ENCODE assay signal across 21 mouse cellular contexts in genomic region chr13:28541607-28542006, GRCm38 (mm10).
"Had no signal": no experiment of that assay in that cellular context is flagged by ENCODE, and none has a peak within 500 bp of the region (broad histone marks: within the 10 kb centered on the region; RNA-seq: fewer than 3 reads in every experiment).

No protein-coding gene starts in this region.

- H3K27ac ChIP-seq: liver, embryonic 15.5 days; lung, embryonic 15.5 days; macrophage; midbrain, embryonic 10.5 days; midbrain, embryonic 12.5 days; neural tube, embryonic 13.5 days; neural tube, embryonic 15.5 days had no signal

- H3K9me3 ChIP-seq: liver, embryonic 15.5 days; lung, embryonic 15.5 days; neural tube, embryonic 15.5 days had no signal

- DNase-seq: liver, postnatal 0 days; lung, adult 2 months; lung, postnatal 14 days; lung, postnatal 36 days; midbrain, embryonic 14.5 days; retina, postnatal 1 day; right cerebral cortex, adult 18-20 months; right cerebral cortex, postnatal 25 days; right cerebral cortex, postnatal 4 days; spleen, adult 18-20 months; thymus, adult 18-20 months had no signal

- H3K27me3 ChIP-seq: liver, embryonic 15.5 days; lung, embryonic 15.5 days; midbrain, embryonic 12.5 days; neural tube, embryonic 13.5 days; neural tube, embryonic 15.5 days had no signal

- H3K4me3 ChIP-seq: liver, embryonic 15.5 days; lung, embryonic 15.5 days; midbrain, embryonic 10.5 days; midbrain, embryonic 12.5 days; myocyte; neural tube, embryonic 13.5 days; neural tube, embryonic 15.5 days had no signal

- H3K4me1 ChIP-seq: liver, embryonic 15.5 days had no signal

- H3K4me2 ChIP-seq: liver, embryonic 15.5 days; lung, embryonic 15.5 days; midbrain, embryonic 12.5 days; neural tube, embryonic 13.5 days; neural tube, embryonic 15.5 days had no signal

- H3K36me3 ChIP-seq: liver, embryonic 15.5 days; lung, embryonic 15.5 days; midbrain, embryonic 12.5 days; neural tube, embryonic 13.5 days had no signal

- ATAC-seq: liver, postnatal 0 days; lung, postnatal 0 days; midbrain, embryonic 16.5 days had no signal

- H3K9ac ChIP-seq: liver, embryonic 15.5 days; liver, postnatal 0 days; lung, embryonic 15.5 days; midbrain, embryonic 12.5 days; neural tube, embryonic 13.5 days; neural tube, embryonic 15.5 days had no signal
